Mouse (Mus musculus) spleen, postnatal 36 days (tissue): ENCODE measurements around the gene Susd1.

Source experiments
- DNase-seq, 2 experiments: peaks; one replicate each; pipeline ENCODE4 v3.0.0; 2022; ENCODE audit warnings: low spot score in 2 of 2, mixed read lengths in 1 of 2

Susd1 gene

DNA sequence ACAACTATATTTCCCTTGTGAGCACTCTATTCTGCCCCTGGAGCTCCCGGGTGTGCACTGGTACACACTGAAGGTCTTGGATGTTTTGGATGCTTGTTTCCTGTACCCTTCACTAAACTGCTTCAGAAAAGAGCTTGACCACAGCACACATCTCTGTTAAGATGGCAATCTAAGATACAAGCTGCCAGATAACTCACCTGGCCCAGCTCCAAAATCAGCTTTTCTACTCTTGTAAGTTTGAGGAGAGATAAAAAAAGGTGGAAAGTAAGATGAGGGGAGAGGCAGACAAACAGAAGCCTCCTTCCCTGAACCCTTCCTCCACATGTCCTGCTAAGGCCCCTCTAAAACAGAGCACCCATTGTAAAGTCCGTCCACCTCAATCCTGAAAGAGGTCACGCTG, 115.7 kb downstream of the Susd1 start:
- DNase-seq: no peak

DNA sequence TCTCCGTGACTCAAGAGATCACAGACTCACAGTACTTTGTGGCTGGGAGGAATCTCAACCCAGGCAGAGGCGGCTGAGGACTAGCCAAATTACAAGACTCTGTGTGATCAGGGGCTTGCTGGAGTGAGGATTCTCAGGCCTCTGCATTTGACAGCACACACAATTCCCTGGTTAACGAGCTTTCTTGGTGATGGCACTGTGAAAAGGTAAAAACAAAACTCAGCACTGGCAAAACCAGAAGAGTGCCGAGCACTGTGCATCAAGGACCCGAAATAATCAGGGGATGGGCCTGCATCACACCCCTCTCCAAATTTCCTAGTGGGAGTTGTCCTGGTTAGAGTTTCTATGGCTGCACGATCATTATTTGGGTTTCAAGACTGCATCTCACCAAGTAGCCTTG, 116.4 kb downstream of the Susd1 start:
- DNase-seq: no peak

DNA sequence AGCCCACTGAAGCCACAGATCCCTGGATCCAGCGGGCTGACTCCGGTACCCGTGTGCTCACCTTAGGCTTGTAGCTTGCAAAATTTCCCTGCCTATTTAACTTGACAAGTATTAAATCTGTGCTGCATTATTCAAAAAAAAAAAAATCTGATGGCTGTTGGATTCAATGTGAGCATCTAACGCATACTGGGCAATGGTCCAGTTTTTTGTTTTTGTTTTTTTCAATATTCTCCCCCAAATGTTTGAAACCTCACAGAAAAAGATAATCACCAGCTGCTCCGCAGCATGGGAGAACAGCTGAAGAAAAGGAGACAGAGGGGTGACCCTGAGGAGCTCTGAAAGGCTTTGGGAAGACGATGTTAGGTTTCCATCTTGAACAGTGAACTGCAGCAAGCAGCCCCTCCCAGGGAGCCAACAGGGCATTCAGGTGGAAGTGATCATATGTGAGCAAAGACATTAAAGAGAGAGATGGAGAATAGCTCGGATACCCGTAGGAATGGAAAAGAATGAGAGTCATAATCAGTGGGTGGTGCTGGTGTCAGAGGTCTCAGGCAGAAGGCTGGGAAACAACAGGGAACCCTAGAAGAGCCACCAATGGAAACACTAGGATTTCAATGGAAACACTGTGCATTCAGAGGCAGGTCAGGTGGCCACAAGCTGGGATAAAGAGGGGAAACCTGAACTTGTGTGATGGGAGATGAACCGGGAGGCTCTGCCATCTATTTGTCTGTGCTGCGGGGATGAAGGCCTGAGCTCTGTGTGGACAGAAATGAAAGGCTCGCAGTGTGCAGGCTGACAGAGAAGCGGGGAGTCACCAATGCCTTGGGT, 117.0 kb downstream of the Susd1 start:
- DNase-seq: no peak

DNA sequence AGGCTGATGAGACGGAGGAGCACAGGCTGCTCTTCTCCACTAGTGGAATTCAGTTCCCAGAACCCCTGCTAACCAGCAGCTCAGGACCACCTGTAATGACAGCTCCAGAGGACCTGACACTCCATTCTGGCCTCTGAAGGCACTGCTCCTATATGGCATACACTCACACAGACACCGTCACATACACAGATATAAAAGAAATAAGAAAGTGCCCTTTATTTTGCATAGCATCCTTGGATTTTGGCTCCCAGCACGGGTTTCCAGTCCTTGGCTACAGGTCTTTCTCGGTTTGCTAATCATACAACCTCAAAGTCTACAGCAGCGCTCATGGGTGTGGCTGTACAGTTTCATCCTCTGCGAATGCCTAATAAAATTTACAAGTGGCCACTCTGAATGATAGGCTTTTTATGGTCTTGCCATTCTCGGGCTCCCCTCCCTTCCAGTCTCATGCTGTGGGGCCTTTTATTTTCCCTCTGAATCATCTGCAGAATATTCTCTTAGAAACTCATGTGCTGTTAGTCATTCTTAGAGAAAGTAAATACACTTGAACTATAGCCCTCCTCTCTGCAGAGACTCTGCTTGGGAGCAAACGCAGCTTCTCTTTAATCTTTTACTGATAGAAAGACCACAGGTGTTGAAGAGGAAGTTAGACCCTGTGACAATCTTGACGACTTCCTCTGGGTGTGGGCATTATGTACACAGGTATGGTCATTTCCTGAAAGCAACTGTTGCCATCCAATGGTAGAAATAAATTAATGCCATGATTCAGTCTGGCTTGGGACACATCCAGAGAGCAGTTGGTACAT, 119.1 kb downstream of the Susd1 start:
- DNase-seq: peak; percentile 66 to 76

DNA sequence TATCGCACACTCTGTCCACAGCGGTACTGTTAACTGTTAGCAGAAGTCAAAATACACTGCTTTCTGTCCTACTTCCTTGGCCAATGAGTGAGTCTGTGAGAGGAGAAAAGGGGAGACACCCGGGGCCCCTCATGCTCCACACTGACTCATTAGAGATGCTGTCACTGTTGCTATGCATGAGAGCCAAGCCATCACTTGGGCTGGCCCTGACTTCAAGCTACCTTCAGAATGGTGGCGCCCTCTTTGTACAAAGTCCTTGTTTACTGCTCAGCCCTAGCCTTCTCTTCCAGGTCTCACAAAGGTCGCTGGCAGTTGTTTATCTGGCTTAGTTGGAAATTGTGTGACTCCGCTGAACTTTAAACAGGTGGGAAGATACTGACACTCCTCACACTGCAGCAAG, 119.8 kb downstream of the Susd1 start:
- DNase-seq: no peak

DNA sequence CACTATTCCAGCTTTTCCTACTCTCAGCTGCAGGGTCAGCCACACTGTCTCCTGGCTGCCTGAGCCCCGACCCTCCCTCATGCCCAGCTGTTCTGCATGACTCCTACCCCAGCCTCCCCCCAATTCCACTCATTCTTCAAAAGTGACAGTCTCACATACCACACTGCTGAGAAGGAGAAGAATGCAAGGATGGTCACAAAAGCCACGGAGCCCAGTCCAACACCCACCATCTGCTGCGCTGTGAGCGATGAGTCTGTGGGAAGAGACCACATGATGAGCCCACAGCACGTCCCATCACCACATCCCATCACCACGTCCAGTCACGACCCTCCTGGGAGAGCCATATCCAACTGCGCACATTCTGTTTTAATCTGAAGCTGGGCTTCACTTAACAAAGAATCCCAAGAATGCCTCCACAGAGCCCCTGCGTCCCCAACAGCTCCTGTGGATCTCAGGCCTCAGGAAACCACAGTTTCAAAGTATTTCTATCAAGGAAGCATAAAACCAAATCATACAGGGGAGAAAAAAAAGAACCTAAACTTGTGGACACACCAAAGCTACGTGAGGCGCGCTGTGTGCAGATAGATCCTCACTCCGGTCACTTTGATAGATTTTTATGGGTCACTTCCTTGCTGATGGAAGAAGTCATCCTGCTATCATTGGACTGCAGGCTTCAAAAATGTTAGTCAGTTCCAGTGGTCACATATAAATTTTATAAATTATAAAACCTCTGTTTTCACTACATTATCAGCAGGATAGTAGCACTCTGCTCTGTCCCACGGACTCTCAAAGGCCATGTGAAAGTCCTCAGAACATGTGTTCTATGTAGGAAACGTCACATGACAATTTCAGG, 122.7 kb downstream of the Susd1 start:
- no peak for DNase-seq

DNA sequence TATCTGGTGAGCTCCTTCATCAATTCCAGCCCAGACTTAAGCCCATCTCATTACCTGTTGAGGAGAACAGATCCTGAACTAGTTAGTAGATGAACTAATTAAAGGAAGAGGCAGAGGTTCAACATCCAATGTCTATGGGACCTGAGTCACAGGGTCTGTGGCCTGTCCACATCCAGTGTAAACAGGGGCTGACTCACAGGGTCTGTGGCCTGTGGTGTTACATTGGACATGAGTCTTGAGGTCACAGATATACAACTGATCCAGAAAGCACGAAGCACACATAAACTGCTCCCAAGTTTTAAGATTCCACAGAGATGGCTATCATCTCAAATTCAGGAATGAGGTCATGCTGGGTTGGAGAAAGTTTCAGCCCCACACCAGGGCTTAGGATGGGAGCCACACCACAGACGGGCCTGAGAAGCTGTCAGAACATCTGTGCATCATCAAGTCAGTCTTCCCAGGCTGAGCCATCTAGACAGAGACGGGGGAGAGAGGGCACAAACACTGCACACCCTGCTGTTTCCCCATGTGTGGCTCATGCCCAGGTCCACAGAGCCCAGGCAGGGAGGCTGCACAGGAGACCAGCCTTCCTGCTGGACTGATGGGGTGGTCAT, 123.4 kb downstream of the Susd1 start:
- no peak for DNase-seq

DNA sequence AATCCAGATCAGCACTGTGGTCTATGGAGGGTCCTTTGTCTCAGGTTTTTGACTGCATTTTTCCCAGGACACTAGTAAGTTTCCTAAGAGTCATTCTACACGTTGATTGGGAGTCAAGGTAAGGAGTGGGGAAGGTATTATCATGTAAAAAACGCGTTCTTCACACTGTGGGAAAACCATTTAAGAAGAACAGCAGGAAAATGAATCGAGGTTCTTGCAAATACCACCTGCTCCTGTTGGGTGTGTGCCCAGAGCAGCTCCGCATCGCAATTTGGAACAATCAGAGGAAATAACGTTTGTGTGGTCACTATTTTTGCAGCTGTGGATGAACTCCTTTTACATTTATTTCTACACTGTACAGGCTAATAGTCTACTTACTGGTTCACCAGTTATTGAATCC, 125.5 kb downstream of the Susd1 start:
- DNase-seq: no peak

DNA sequence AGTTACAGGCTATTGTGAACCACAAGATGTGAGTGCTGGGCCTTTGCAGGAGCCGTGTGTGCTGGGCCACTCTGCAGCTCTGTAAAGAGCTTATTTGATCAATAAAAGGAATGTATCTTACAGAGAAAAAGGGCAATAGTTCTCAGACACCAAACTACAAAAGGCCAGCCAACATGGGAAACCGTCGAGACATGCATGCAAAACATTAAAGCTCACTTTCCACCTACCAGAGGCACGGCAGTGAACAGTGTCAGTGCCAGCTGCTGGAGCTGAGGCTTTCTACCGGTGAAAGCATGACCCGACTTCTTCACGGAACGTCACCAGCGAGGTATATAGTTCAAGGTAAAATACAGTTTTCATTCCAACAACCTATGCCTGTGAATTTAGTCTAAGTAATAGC, 127.8 kb downstream of the Susd1 start:
- DNase-seq: no peak

DNA sequence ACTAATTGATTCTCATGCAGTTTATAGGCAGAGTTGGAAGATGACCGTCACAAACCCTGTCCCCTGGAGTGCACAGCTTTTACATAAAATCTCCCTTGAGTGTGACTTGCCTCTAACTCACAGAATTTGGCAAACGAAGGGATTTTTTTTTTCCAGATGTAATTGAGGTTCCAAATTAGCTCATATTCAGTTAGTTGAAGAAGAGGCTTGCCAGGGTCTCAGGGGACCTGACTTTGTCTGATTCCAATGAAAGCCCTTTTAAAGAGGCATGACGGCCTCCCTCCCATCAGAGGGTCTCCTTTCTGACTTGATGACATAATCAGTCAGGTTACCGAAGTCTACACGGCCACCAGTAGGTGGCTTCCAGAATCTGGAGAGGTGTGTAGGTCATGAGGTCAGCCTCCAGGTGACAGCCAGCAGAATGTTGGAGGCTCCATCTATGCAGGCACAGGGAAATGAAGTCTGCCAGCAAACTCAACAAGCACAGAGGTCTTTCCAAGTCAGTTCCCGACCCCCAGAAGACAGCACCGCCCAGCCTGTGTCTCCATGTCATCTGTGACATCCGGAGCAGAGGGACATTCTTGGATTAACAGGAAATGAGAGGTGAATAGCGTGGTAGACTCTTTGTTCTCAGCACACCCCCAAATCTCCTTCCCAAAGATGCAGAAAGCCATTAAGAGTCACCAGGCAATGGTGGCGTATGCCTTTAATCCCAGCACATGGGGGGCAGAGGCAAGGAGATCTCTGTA, 130.4 kb downstream of the Susd1 start:
- no peak for DNase-seq

DNA sequence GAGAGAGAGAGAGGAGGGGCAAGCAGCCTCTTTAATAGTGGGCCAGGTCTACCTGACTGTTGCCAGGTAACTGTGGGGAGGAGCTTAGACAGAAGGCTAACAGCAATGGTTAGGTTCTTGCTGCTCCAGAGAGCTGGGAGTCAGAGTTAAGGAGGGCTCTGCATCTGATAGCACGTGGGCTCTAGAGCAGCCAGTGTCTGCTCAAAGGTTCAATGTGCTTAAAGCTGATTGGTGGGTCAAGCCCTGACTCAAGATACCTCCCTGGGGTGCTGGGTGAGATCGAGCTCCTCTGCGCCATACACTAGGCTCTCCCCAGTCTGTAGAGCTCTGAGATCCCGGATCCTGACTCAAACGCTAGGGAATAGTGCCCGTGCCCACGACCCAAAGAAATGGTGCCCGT, 136.0 kb downstream of the Susd1 start:
- no peak for DNase-seq

DNA sequence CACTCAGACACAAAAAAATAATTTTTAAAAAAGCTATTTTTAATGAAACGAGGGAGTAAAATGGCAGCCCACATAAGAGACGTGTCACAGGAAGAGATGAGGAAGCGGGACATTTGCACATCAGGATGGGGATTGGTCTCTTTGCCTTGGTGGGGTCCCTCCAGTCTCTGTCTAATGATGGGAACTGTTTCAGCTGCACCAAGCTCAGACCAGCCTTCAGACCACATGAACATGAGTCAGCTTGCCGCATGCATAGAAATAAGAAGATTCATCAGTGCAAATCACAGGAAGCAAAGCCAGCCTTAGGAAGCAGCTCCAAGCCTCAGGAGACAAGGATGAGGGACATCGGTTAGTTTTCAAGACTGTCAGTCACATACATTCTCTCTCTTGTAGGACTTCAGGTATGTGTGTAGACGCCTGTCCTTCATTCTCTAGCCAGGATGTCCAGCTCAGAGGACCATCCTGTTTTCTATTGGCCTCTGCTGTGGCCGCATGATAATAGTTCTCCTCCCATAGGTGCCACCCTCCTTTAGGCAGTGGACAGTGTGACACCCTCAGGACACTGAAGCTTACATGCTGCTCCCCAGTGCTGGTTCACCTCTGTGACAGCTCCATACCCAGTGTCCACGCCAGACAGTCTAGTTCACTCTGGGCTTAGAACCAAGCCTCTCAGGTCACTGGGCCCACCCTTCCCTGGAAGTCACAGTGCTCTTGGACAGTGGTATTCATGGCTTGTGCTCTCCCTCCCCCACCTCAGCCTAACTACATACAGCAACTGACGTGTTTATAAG, 137.2 kb downstream of the Susd1 start:
- no peak for DNase-seq

DNA sequence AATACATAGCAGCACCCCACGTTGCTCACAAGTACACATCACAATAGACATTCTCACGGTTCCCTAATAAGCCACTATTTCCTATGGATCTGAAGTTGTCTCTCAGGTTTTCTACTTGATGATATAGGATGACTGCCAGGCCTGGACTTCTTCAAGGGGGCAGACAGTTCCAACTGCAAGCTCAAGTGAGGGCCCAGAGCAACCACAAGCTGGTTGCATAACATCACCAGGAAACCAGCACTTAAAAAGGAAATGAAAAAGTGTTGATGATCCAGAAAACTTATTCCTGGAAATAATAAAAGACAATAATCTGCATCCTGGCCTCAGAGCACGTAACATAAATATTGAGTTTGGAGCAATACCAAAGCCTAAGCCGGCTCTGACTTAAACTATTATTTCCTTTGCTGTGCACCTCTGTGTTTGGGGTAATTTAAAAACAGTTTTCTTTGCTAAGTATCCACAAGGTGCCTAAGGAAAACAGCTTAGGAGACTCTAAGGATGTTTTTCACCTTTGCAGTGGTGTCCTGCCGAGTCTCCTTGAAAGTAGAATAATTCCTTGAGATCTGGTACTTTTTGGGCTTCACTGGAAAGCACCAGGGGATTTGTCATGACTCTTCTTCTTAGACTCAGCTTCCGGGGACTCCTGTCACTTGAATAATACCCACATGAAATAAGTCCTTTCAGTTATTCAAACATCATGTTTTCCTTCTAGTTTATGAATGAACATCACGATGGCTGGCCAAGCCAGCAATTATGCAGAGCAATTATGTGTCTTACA, 139.5 kb downstream of the Susd1 start:
- DNase-seq: no peak

DNA sequence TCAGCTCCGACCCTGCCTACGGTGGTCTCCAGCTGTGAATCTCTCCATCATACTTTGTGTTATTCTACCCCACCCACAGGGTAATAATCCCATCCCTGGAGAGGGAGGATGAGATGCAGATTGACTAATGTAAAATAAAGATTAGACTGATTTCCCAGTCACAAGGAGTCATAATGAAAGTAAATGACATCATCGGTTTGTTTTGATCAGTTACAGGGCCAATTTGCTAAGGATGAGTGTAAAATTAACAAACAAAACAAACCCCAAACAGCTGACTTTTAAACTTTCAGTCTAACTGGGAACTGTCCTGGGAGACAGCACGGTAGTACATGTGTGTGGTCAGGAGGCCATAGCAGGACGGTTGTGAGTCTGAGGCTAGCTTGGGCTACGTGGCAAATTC, 143.3 kb downstream of the Susd1 start:
- DNase-seq: no peak

DNA sequence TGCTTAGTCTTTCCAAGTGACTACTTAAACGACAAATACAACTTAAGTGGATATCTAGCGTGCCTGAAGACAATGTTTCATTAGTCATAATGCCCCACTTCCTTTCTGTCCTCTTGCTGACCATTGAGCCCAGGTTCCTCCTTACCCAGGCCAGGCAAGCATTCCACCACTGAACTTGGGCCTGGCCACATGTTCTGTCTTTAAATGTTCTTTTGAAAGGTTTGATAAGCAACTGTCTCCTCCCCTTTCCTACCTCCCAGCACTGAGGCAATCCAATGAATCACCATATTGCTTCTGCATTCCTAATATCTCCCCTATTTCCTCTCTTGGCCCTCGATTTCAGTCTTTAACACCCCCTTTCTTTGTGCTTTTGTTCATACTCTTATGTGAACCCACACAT, 143.8 kb downstream of the Susd1 start:
- no peak for DNase-seq

DNA sequence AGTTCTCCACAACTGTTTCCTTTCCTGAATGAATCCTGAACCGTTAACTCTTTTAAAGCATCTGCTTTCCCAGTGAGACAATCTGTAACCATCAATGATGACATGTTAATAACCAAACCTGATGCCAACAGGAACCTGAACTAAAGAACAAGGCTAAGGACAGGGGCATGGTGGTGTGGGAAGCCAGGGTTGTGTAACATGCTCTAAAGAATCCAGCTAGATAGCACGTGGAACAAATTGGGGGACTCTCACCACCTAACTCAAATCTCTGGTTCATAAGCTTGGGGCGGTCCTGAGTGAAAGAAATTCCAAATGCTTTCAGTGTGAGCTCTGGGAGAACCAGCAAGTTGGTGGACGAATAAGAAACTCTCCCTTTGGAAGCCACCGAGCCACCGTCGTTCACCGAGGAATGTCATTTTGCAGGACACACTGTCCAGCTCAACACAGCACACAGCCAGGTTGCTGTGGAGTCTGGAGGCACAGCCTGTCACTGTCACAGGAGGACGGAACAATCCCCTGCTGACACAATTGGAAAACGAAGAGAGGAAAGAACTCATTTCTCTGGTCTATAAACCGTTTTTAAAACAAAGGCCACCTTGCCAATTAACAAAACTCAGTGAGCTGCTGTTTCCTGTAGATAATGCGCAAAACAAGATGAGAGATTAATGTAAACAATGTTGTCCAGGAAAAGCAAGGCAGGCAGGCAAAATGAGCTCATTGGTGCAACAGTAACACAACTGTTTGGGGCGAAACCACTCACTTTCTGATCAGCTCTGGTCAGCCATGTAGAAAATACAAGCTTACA, 146.3 kb downstream of the Susd1 start:
- DNase-seq: no peak

DNA sequence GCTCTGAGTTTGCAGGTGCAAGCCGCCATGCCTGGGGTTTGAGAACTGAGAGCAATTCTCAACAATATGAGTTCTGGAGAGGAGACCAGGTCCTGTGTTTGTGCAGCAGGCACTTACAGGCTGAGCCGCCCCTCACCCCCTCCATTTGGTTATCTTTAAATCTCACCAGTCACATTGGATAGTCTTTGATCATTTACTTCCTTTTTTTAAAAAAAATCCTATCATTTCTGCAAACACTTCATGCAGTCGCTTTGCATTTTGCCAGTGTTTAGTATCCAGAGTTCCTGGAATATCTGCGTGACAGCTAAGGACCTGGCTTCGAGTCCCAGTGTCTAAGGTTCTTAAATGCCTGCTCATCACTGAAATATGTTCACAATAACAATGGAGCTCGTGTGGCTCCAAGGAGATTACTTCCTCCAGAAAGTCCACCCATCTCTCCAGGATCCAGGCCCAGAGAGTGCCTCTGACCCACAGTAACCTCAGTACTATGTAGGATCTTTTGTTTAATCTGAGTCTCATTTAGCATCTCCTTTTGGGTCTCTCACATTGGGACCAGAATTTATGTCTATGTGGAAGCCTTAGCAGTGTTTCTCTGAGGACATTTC, 147.4 kb downstream of the Susd1 start:
- DNase-seq: no peak

DNA sequence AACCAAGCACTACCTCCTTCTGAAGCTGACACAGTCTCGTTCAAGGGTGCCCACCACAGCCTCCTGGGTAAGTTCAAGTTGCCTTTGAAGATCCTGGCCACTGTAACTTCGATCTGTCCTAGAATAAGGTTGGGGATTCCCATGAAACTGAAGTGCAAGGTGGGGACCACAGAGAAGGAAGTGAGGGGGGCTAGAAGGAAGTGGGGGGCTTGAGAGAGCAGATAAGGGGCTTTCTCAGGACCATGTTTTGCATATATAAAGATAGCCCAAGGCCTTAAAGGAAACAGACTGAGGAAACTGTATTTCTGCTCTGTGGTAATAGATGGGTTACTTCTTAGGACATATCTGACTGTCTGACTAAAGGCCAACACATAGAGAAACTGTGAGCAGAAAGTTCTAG, 151.3 kb downstream of the Susd1 start:
- peak; percentile 70 to 73 for DNase-seq
